Mouse (Mus musculus): ENCODE measurements around the gene Metrnl.

DNA sequence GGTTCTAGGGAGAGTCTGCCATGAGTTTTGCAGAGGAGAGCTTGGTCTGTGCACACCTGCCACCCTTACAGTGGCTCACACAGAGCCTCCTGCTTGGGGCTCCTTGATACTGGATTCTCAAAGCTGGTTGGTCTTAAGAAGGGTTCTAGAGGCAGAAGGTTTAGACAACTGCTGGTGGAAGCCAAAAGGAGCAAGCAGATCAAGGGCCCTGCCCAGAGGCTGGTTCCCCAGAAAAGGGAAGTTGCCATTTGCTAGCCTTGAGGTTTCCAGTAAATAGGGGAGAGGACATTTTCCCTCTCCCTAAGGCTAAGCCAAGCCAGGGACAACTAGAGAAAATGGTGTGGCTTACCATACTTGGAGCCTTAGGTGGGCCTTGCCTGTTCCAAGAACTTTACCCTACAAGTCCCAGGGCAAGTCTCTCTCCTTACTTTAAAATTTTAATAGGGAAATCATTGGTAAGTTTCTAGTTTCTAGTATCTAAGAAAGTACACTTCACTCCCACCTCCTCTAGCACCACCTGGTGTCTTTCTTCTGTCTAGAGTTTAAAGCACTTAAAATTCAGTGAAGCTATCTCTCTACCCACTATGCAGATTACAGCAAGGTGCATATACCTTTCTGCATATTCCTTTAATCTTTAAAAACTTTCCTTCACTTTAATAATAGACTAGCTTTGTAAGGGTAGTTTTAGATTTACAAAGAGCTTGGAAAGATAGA, 42.7 kb downstream of the Metrnl start:
- no peak for TF ChIP-seq POLR2A (IDR thresholded peaks at IDR 0.05; ENCODE audit: borderline replicate concordance, low read depth, low read length)
- TF ChIP-seq CTCF (IDR thresholded peaks at IDR 0.05; ENCODE audit: low read depth, low read length): no peak

Data from bone marrow macrophage, adult 2 months (primary cell).